Mouse (Mus musculus) retina, adult 2 months (tissue): ENCODE results near the gene 1700020D05Rik.

Source experiments
- DNase-seq: peaks from one replicate; pipeline ENCODE4 v3.0.0-alpha.2; 2012; ENCODE audit warnings: low read depth, low spot score

The 1700020D05Rik gene

DNA sequence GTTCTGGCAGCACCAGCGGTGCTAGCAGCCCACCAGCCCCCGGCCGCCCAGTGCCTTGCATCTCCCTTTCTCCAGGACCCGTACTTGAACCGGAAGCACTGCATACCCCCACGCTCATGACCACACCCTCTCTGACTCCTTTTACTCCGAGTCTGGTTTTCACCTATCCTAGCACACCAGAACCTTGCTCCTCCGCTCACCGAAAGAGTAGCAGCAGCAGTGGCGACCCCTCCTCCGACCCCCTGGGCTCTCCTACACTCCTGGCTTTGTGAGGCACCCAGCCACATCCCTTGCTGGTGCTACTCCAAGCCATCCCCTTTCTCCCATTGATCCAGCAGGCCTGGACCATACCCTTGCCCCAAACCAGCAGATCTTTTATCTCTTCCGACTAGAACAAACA is 48.5 kb downstream of the 1700020D05Rik start:
- DNase-seq: no peak
